Comparison of ENCODE assay signal across 8 mouse cellular contexts in the genomic region with DNA sequence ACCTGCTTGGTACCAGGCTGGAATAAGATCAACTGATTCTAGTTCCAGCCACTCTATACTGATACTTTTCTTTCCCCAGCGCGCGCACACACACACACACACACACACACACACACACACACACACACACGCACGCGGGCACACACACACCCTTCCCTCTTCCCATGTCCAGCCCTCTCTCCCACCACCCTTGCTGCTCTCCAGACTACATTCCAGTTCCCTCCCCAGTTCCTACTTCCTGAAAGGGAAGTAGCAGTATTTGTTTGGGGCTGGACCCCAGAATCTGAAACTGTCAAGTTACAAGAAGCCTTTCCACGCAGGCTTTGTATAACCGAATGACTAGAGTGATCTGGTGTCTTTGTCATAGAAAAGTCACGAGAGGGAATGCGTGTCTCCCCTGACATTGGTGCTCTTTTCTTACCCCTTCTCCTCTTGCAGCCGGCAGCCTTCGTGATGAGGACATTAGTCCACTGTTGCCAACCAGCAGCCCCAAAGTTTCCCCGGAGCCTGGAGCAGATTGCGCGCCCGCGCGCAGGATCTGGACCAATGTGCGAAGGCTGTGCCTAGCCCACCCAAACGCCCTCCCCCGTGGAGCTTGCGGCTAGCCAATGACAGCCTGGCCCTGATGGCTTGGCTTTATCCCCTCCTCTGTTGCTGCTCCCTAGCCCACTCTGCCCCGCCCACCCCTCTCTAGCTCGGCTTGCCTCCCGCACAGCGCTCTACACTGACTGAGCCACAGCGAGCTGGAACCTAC. TPM values are rescaled to one million over a fixed set of nuclear protein-coding genes. Genes with fewer than 3 reads are reported as not detected.
A peak's percentile ranks its signal among the peaks of the same experiment; 100 is the strongest.
DNase-seq lines count a peak whose midpoint lies in the region; ATAC-seq and TF ChIP-seq lines count a peak whose summit lies in the region.

A gene (plus strand): TSS at position 690 of the 754 bp plus-strand sequence.

- 9% methylated on average over 26 of the region's 27 CpGs for WGBS in midbrain, postnatal 0 days

- no peaks in the 10 kb centered on the region for H3K9me3 ChIP-seq in midbrain, postnatal 0 days (ENCODE audit: low read length)

- peak; percentile 4 for DNase-seq in 3134 (ENCODE audit: extremely low read depth, insufficient read length, low spot score)
- peak; percentile 71 for DNase-seq in MN1 (ENCODE audit: low spot score)
- peak; percentile 91 for DNase-seq in embryo, embryonic 10 days (ENCODE audit: low spot score)
- DNase-seq in heart, postnatal 10 days = peak; percentile 4 to 8
- DNase-seq in left cerebral cortex, adult 9 months (ENCODE audit: low spot score in 2 of 2) = peak; percentile 33 to 58
- DNase-seq in midbrain, postnatal 0 days (ENCODE audit: low spot score) = peak; percentile 93
- peak; percentile 41 for DNase-seq in testis, postnatal 10 days (ENCODE audit: low spot score)

- no peaks in the 10 kb centered on the region for H3K4me1 ChIP-seq in midbrain, postnatal 0 days (ENCODE audit: insufficient read depth, low read length)

- H3K9ac ChIP-seq in midbrain, postnatal 0 days (replicated peaks; ENCODE audit: low read length, poor library complexity, severe bottlenecking) = peak within 1 kb of the TSS; percentile 42

- peak within 1 kb of the TSS; percentile 65 for H3K4me2 ChIP-seq in midbrain, postnatal 0 days (ENCODE audit: low read depth, low read length, poor library complexity, severe bottlenecking)

- peak within 1 kb of the TSS; percentile 39 for H3K4me3 ChIP-seq in midbrain, postnatal 0 days (ENCODE audit: low read depth, low read length)

- TF ChIP-seq CTCF in midbrain, postnatal 0 days (IDR thresholded peaks at IDR 0.05) = no peak

- peak; percentile 99 for ATAC-seq in midbrain, postnatal 0 days (ENCODE audit: low FRiP score)
- no peak for ATAC-seq in erythroblast, adult 5-6 weeks (replicated peaks; ENCODE audit: low FRiP score, poor library complexity, severe bottlenecking)

- H3K27ac ChIP-seq in midbrain, postnatal 0 days (ENCODE audit: low read depth, low read length) = no peak within 1 kb of the TSS

- no peaks in the 10 kb centered on the region for H3K36me3 ChIP-seq in midbrain, postnatal 0 days (ENCODE audit: insufficient read depth, low read length)

- intact Hi-C loops in heart, postnatal 10 days (cut with DNase I) = no loop called here

- H3K27me3 ChIP-seq in midbrain, postnatal 0 days (ENCODE audit: insufficient read depth, low read length) = no peaks in the 10 kb centered on the region

RNA-seq across cellular contexts. Expression of the gene that starts here (rescaled TPM):
- total RNA-seq in heart, postnatal 10 days (2021) = not detected
- total RNA-seq in midbrain, postnatal 0 days (2014; rRNA removed) = 68.1 and 73.2 TPM in 2 replicates
- polyA plus RNA-seq in midbrain, postnatal 0 days (2015; fragmentation: Nextera tagmentation; extraction: Ambion mirVana) = 62.9 and 64.4 TPM in 2 replicates
- not detected in 2 replicates for total RNA-seq in erythroblast, adult 5-6 weeks (2015; ENCODE audit: low replicate concordance)
- not detected in 2 replicates for total RNA-seq in erythroblast, adult 5-6 weeks (2017; ENCODE audit: low replicate concordance)

Comparison
In these comparisons a context has a peak if more than half of its experiments do, and no peak if none do; other contexts are left out.
1. RNA of the gene that starts here (total RNA-seq): 68.1 to 73.2 TPM in midbrain, postnatal 0 days; not detected in heart, postnatal 10 days and not detected in erythroblast, adult 5-6 weeks; every median in the first group is over 10 times any median in the second.
2. Peak in DNase-seq in heart, postnatal 10 days; RNA of the gene not detected or under 1 TPM.
3. DNase-seq: peak in every context shown above with its lines; median percentile 93 in midbrain, postnatal 0 days; 91 in embryo, embryonic 10 days; 71 in MN1; 46 in left cerebral cortex, adult 9 months; 41 in testis, postnatal 10 days; 6 in heart, postnatal 10 days; 4 in 3134.